Mouse (Mus musculus): Measurements from ENCODE around the gene Ppy. TPM values are rescaled to one million over a fixed set of nuclear protein-coding genes. Genes with fewer than 3 reads are reported as not detected.

Ppy gene
- polyA plus RNA-seq (2015; fragmentation: Nextera tagmentation; extraction: Ambion mirVana), result not detected in 2 replicates

DNA sequence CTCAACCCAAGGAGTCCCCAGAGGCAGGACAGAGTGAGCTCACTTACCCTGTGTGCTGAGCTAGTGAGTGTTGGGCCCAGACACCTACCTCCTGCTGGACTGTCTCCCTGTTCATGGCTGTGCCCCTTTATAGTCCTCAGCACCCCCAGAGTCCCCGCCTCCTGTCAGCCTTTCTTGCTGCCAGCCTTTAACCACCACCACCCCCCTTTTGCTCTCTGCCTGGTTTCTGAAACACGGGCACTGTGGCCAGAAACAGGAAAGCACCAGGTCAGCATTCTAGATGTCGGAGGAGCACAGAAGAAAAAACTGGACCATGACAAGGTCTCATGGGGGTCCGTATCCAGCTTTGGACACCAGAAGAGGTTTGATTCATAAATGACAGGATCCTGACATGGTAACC is at the start of gene Ppy:
Ppy (minus strand) TSS at position 101 of the 400 bp plus-strand sequence.
- Histone ChIP-seq H3K4me3 (no peak within 1 kb of the TSS), H3K36me3 (no peaks in the 10 kb centered on the region), H3K9ac (no peak within 1 kb of the TSS), H3K4me2 (no peak within 1 kb of the TSS), H3K27ac (replicated peaks) (no peak within 1 kb of the TSS), H3K4me1 (replicated peaks) (peaks cover 15% of the 10 kb centered on the region), H3K27me3 (peaks cover 79% of the 10 kb centered on the region), H3K9me3 (no peaks in the 10 kb centered on the region)
- no peak for ATAC-seq (ENCODE audit: low read depth)
- 81% methylated on average over 4 of the region's 4 CpGs for WGBS

- Histone ChIP-seq H3K4me2 (no peak overlapping the region), H3K4me1 (replicated peaks) (peaks cover 26% of the 10 kb centered on the region), H3K9me3 (no peaks in the 10 kb centered on the region), H3K4me3 (no peak overlapping the region), H3K9ac (no peak overlapping the region), H3K27ac (replicated peaks) (no peak overlapping the region), H3K27me3 (peaks cover 75% of the 10 kb centered on the region), H3K36me3 (peaks cover 3% of the 10 kb centered on the region)
- ATAC-seq (ENCODE audit: low read depth), result no peak
- WGBS, result 15% methylated on average over 34 of the region's 34 CpGs
Observed at GRCm38 (mm10) chr11:102147213-102147989, 46.3 kb upstream of the Ppy start.

DNA sequence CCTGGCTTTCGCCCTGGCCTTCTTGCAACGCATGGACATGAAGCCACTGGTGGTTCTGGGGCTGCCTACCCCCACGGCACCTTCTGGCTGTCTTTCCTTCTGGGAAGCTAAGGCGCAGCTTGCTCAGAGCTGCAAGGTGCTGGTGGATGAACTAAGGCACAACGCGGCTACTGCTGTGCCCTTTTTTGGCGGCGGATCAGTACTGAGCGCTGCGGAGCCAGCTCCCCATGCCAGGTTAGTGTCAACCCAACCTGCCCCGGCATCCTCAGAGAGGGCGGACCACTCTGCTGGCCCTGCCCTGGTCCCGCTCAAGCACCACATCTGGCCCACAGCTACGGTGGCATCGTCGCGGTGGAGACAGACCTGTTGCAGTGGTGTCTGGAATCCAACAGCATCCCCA is 45.4 kb upstream of the Ppy start:
- Histone ChIP-seq H3K36me3 (no peaks in the 10 kb centered on the region), H3K27me3 (peaks cover 76% of the 10 kb centered on the region), H3K4me3 (no peak overlapping the region), H3K9me3 (no peaks in the 10 kb centered on the region), H3K4me1 (replicated peaks) (peaks cover 26% of the 10 kb centered on the region), H3K9ac (no peak overlapping the region), H3K27ac (replicated peaks) (no peak overlapping the region), H3K4me2 (no peak overlapping the region)
- 6% methylated on average over 17 of the region's 17 CpGs for WGBS
- no peak for ATAC-seq (ENCODE audit: low read depth)

GRCm38 (mm10) chr11:102146005-102146404 is 44.9 kb upstream of the Ppy start:
- H3K9ac ChIP-seq, result no peak overlapping the region
- no peaks in the 10 kb centered on the region for H3K9me3 ChIP-seq
- WGBS, result 4% methylated on average over 16 of the region's 16 CpGs
- H3K27me3 ChIP-seq, result peaks cover 76% of the 10 kb centered on the region
- peaks cover 26% of the 10 kb centered on the region for H3K4me1 ChIP-seq (replicated peaks)
- no peak overlapping the region for H3K27ac ChIP-seq (replicated peaks)
- no peak overlapping the region; the same call in 1 of the 2 replicates for H3K4me2 ChIP-seq
- no peaks in the 10 kb centered on the region for H3K36me3 ChIP-seq
- no peak for ATAC-seq (ENCODE audit: low read depth)
- H3K4me3 ChIP-seq, result peak overlapping the region; percentile 22; the same call in 1 of the 2 replicates

DNA sequence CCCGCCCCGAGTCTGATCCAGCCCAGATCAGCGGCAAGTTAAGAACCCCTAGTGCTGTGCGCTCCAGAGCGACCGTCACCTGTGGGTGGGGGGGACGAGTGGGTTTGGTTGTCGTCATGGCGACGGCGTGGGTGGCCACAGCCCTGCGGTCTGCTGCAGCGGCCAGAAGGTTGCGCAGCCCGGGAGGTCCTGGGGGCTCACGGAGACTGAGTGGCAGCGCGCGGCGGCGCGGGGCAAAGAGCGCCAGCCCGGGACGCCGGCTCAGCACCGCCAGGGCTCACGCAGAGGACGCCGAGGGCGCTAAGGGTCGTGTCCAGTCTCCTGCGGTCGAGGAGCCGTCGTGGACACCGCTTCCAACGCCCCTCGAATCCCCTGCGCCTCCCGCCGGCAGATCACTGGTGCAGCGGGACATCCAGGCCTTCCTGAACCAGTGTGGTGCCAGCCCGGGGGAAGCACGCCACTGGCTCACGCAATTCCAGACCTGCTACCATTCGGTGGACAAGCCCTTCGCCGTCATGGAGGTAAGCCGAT is 44.4 kb upstream of the Ppy start, which contains the start of gene Nags:
Nags (plus strand) TSS at position 43 of the 531 bp plus-strand sequence.
- H3K4me2 ChIP-seq, result peak within 1 kb of the TSS; percentile 43
- no peak within 1 kb of the TSS for H3K27ac ChIP-seq (replicated peaks)
- peak; percentile 59; the same call in 1 of the 2 replicates for ATAC-seq (ENCODE audit: low read depth)
- peak within 1 kb of the TSS; percentile 22 for H3K4me3 ChIP-seq
- H3K9ac ChIP-seq, result 0 out of 2 replicates have a peak within 1 kb of the TSS, but pooled peaks have one; percentile 31
- H3K27me3 ChIP-seq, result peaks cover 76% of the 10 kb centered on the region
- H3K4me1 ChIP-seq (replicated peaks), result peaks cover 26% of the 10 kb centered on the region
- WGBS, result 2% methylated on average over 46 of the region's 50 CpGs
- no peaks in the 10 kb centered on the region for H3K36me3 ChIP-seq
- H3K9me3 ChIP-seq, result no peaks in the 10 kb centered on the region

GRCm38 (mm10) chr11:102144957-102145470 is 43.9 kb upstream of the Ppy start:
- ATAC-seq (ENCODE audit: low read depth), result no peak
- Histone ChIP-seq H3K9me3 (no peaks in the 10 kb centered on the region), H3K4me1 (replicated peaks) (peaks cover 26% of the 10 kb centered on the region), H3K4me3 (peak overlapping the region; percentile 22), H3K27ac (replicated peaks) (no peak overlapping the region), H3K9ac (0 out of 2 replicates have a peak overlapping the region, but pooled peaks have one; percentile 31), H3K27me3 (peaks cover 76% of the 10 kb centered on the region), H3K4me2 (peak overlapping the region; percentile 43), H3K36me3 (no peaks in the 10 kb centered on the region)
- 26% methylated on average over 13 of the region's 13 CpGs for WGBS

GRCm38 (mm10) chr11:102142355-102142754 is 41.2 kb upstream of the Ppy start:
- Histone ChIP-seq H3K27ac (replicated peaks) (no peak overlapping the region), H3K4me1 (replicated peaks) (peaks cover 28% of the 10 kb centered on the region), H3K9me3 (no peaks in the 10 kb centered on the region), H3K9ac (no peak overlapping the region), H3K27me3 (peaks cover 60% of the 10 kb centered on the region), H3K4me2 (no peak overlapping the region), H3K36me3 (no peaks in the 10 kb centered on the region), H3K4me3 (no peak overlapping the region)
- no peak for ATAC-seq (ENCODE audit: low read depth)
- WGBS, result 67% methylated on average over 7 of the region's 7 CpGs

- no peak overlapping the region for H3K27ac ChIP-seq (replicated peaks)
- no peak overlapping the region for H3K9ac ChIP-seq
- peaks cover 48% of the 10 kb centered on the region for H3K27me3 ChIP-seq
- H3K36me3 ChIP-seq, result no peaks in the 10 kb centered on the region
- H3K9me3 ChIP-seq, result no peaks in the 10 kb centered on the region
- 6% methylated on average over 5 of the region's 5 CpGs for WGBS
- H3K4me3 ChIP-seq, result no peak overlapping the region
- H3K4me2 ChIP-seq, result no peak overlapping the region
- ATAC-seq (ENCODE audit: low read depth), result no peak
- peaks cover 11% of the 10 kb centered on the region for H3K4me1 ChIP-seq (replicated peaks)
Observed at GRCm38 (mm10) chr11:102140508-102140907, 39.4 kb upstream of the Ppy start.

DNA sequence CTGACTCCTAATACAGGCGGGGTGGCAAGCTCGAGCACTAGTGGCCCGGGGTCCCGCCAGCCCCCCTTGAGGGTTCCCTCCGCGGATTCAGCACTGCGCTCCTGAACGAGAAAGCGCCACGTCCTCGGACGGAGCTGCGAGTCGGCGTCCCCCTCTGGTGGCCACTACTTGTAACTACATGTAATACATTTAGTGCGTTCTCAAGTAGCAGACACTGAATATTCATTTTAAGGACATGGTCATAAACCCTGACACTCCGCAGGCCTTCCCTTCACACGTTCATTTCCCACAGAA is 37.3 kb upstream of the Ppy start:
- H3K4me1 ChIP-seq (replicated peaks), result peaks cover 16% of the 10 kb centered on the region
- peak; percentile 72 for ATAC-seq (ENCODE audit: low read depth)

GRCm38 (mm10) chr11:102137625-102138446 is 36.7 kb upstream of the Ppy start:
- no peak overlapping the region for H3K27ac ChIP-seq (replicated peaks)
- peak; percentile 51; the same call in 1 of the 2 replicates for ATAC-seq (ENCODE audit: low read depth)
- H3K4me1 ChIP-seq (replicated peaks), result peaks cover 16% of the 10 kb centered on the region
- H3K9me3 ChIP-seq, result no peaks in the 10 kb centered on the region
- 46% methylated on average over 13 of the region's 13 CpGs for WGBS
- H3K4me2 ChIP-seq, result peak overlapping the region; percentile 55
- H3K27me3 ChIP-seq, result peaks cover 21% of the 10 kb centered on the region
- no peaks in the 10 kb centered on the region for H3K36me3 ChIP-seq
- H3K4me3 ChIP-seq, result peak overlapping the region; percentile 23
- H3K9ac ChIP-seq, result peak overlapping the region; percentile 41; the same call in 1 of the 2 replicates

More for the DNA sequence above, 37.3 kb upstream of the Ppy start:
- Histone ChIP-seq H3K4me2 (peak overlapping the region; percentile 55), H3K4me3 (peak overlapping the region; percentile 23), H3K36me3 (no peaks in the 10 kb centered on the region), H3K9me3 (no peaks in the 10 kb centered on the region), H3K9ac (peak overlapping the region; percentile 41; the same call in 1 of the 2 replicates), H3K27ac (replicated peaks) (no peak overlapping the region), H3K27me3 (peaks cover 27% of the 10 kb centered on the region)
- WGBS, result under 1% methylated on average over 18 of the region's 18 CpGs

GRCm38 (mm10) chr11:102134516-102134915 is 33.4 kb upstream of the Ppy start:
- Histone ChIP-seq H3K27ac (replicated peaks) (no peak overlapping the region; the same call in 1 of the 2 replicates), H3K4me2 (no peak overlapping the region), H3K27me3 (peaks cover 15% of the 10 kb centered on the region), H3K36me3 (no peaks in the 10 kb centered on the region), H3K4me1 (replicated peaks) (peaks cover 16% of the 10 kb centered on the region), H3K4me3 (no peak overlapping the region), H3K9ac (peak overlapping the region; percentile 41; the same call in 1 of the 2 replicates), H3K9me3 (no peaks in the 10 kb centered on the region)
- 23% methylated on average over 4 of the region's 4 CpGs for WGBS
- no peak for ATAC-seq (ENCODE audit: low read depth)
